Mouse (Mus musculus) retina, embryonic 14.5 days (tissue): ENCODE data around the gene Zc3h12d.
"Not testable (repeated sequence)": the region's sequence is repeated elsewhere in the genome, so short reads cannot be mapped to it uniquely, and the experiment has no call there.

Experiments
- DNase-seq: peaks from one replicate; pipeline ENCODE4 v3.0.0-alpha.2; 2015; ENCODE audit warnings: low spot score

Zc3h12d gene

DNA sequence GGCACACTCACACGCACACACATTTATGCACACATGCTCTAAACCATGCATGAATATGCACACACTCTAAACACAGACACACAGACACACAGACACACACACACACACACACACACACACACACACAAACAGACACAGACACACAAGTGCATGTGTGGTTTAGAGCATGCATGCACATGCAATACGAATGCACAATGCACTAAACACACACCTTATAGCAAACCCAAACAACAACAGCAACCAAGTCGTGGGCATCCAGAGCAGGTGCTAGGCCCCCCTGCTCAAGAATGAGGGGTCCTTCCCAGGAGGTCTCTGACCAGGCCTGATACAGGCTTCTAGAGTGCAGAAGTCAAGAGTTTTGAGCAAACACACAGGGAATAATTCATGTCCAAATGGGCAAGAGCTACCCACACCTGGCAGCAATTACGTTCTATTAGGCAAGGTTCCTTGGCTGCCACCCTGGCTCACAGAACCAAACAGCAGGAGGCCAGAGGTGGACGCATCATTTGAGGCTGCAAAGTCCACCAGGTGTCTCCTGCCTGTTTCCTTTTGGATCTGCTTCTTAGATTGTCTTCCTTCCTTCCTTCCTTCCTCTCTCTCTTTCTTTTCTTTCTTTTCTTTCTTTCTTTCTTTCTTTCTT is 39.2 kb downstream of the Zc3h12d start:
- no peak for DNase-seq

DNA sequence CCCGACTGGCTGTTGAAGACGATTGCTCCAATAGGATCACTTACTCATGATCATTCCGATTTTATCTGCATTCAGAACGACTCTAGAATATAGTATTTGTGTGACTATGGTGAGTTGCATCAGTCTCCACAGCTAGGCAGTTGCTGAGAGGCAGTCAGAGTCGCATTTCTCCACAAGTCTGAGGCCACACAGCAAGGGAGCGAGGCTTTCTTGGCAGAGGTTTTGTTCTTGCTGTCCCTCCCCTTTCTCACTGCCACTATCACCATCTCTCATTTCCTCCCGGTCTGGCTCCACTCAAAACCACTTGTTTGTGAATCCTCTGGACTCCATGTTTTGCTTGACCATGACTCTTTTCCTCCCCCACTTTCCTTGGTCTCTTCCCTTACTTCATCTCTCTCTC is 41.9 kb downstream of the Zc3h12d start:
- no peak for DNase-seq

DNA sequence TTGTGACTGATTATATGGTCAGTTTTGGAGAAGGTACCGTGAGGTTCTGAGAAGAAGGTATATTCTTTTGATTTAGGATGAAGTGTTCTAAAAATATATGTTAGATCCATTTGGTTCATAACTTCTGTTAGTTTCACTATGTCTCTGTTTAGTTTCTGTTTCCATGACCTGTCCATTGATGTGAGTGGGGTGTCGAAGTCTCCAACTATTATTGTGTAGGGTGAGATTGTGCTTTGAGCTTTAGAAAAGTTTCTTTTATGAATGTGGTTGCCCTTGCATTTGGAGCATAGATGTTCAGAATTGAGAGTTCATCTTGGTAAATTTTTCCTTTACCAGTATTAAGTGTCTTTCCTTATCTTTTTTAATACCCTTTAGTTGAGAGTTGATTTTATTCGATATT is 48.0 kb downstream of the Zc3h12d start:
- not testable (repeated sequence) for DNase-seq

DNA sequence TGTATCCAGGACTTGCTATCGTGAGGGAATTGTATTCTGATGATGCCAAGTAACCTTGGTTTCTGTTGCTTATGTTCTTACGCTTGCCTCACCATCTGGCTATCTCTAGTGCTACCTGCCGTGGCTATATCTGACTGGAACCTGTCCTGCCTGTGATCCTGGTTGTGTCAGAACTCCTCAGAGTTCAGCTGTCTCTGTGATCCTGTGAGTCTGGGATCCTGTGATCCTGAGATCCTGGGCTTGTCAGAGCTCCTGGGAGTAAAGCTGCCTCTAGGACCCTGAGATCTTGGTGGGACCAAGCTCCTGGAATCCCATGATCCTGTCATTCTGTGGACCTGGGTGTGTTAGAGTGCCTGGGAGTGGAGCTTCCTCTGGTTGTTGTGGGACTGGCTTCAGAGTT is 49.7 kb downstream of the Zc3h12d start:
- no peak for DNase-seq

DNA sequence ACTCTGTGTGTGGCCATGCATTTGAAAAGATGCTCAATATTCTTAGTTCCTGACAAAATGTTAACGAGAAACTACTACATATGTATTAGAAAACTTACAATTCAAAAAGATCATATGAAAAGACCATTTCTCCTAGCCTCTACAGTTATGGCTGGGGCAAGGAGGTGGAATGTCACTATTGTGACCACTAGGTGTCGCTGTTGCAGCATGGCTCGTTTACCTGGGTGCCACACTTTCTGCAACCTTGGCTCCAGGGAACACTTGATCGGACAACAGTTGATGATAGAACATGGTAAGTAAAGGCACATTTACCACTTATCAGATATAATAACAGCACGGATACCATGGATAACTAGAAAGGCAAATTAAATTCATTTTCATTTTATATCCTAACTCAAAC is 51.3 kb downstream of the Zc3h12d start:
- peak; percentile 90 for DNase-seq

DNA sequence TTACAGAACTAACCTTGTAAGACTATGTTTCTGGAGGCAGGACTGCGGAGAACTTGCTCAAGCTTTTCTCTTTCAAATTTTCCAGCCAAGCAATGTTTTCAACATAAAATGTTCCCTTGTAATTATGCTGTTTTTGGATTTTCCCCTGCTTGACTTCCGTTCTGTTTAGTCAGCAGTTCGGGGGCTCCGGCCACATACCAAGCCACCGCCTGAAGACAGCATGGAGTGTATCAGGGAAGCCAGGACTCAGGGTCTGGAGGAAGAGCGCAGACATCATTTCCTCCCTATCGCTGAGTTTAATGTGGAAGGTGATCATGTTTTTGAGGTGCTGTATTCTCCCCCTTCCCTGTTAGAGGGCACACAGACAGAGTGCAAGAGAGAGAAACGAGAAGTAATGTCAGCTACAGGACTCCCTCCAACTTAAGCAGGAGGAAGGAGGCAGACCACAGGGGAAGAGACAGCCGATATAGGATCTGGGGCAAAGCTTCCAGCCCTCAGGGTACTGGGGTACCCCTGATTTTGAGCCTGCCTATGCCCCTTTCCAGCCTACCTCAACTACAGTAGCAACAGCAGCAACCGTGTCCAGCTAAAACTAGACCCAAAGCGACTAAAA is 56.1 kb downstream of the Zc3h12d start:
- DNase-seq: no peak

DNA sequence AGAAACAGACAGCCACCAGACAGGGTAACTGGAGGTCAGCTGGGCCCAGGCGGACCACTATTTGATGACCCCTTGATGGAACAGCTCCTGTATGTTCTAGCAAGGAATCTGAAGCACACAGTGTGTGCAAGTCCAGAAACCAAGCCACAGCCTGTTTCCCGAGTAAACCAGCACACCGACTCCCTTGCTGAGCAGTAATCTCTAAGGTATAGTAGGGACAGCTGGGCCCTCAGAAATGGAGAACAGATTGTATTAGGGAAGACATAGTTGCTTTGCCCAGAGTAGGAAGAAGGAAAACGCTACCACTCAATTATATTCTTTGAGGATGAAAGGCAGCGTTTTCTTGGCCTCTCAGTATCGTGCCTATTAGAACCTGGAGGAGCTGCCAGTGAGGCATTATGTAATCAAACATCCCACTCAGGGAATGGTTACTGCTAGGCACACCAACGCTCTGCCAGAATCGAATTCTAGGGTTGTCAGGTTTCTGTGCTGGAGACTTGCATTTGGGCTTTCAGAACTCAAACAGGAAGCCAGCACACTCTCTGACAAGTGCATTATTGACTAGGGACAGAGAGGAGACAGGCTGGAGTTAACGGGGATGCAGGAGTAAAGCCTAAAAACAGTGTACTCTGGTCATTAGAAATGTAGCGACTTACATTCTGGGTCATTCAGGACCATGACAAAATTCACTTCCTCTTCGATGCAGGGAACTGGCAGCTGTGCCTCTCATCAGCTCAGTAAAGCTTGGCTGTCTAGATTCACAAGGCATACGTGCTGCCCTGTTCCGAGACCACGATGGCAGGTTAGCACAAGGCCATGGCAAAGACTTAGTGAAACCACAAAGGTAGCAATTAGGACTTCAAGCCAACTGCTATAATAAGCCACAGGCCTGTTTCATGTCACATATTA is 68.7 kb downstream of the Zc3h12d start:
- no peak for DNase-seq

DNA sequence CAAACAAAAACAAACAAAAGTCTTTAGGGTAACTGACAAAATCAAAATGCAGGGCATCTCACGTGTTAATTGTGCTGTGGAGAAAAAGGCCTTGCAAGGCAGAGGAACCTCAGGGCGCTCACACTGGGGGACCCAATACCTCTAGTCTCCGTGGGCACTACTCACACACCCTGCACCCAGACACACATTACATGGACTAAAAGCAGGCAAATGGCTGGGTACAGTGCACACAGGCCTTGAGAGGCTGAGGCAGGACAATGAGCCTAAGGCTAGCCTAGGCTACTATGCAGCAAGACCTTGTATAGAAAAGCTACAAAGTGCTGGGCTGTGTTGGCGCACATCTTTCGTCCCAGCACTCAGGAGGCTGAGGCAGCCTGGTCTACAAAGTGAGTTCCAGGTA is 71.9 kb downstream of the Zc3h12d start:
- no peak for DNase-seq

DNA sequence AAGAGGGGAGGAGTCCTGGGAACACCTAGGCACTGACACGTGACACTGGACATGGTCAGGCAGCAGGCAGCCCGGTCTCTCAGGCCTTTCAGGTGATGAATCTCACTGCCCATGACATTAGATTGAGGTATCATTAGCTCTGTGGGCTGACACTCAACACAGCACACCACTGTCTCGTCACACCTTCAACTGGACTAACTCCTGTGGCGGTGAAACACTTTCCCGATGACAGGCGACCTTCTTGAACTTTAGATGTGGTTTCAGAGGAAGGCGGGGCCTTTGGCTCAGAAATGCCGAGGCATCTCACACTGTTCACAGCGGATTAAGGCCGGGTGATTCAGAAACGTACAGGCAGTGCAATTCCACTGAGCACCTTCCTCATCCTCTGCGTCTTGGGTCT is 74.9 kb downstream of the Zc3h12d start:
- DNase-seq: no peak

DNA sequence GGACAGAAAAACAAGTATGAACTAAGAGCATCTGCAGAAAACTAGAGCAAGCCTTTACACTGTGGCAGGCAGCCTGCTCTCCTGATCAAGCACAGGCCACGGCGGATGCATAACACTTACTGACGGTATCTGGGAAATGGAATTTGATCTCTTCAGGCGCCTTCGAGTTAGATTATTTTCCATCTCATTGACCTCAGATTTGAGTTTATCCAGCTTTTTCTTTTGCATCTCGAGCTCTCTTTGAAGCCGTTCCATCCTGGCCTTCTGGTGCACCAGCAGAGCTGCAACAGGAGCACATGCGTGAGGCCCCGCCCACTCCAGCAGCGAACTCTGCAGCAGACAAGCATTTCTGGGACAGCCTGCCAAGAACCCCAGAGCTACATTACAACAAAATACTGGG is 79.0 kb downstream of the Zc3h12d start:
- DNase-seq: peak; percentile 50
